Mouse (Mus musculus) limb, embryonic 11.5 days (tissue): ENCODE measurements around the gene Ebf4. TPM values are rescaled to one million over a fixed set of nuclear protein-coding genes. Genes with fewer than 3 reads are reported as not detected.

Experiments
- ATAC-seq: fragments of 200-750 bp; cut with Nextera tagmentation; 2 replicates; pipeline ENCODE4 v1.8.0; 2017; ENCODE audit warnings: low read depth; ENCODE audit not compliant: insufficient number of reproducible peaks, low FRiP score, low TSS enrichment
- DNase-seq: peaks from one replicate; pipeline ENCODE4 v3.0.0-alpha.2; 2015; ENCODE audit warnings: low spot score
- H3K27ac ChIP-seq: fragments of 300-500 bp; sonication (generic); replicated peaks from 2 replicates; pipeline ENCODE4 v1.5.1; 2014; ENCODE audit warnings: low read depth, mild to moderate bottlenecking, low read length
- H3K27me3 ChIP-seq: fragments of 300-500 bp; sonication (generic); 2 replicates; pipeline ENCODE4 v1.6.1; 2014; ENCODE audit warnings: mild to moderate bottlenecking, low read length, mixed read lengths; ENCODE audit not compliant: control insufficient read depth, insufficient read depth
- H3K36me3 ChIP-seq: fragments of 300-500 bp; sonication (generic); 2 replicates; pipeline ENCODE4 v1.6.1; 2014; ENCODE audit warnings: mild to moderate bottlenecking, low read length, moderate library complexity, mixed read lengths; ENCODE audit not compliant: control insufficient read depth, insufficient read depth
- H3K4me1 ChIP-seq: fragments of 300-500 bp; sonication (generic); 2 replicates; pipeline ENCODE4 v1.6.1; 2014; ENCODE audit warnings: low read length, mixed read lengths; ENCODE audit not compliant: control insufficient read depth, insufficient read depth
- H3K4me2 ChIP-seq: fragments of 300-500 bp; sonication (generic); 2 replicates; pipeline ENCODE4 v1.6.1; 2014; ENCODE audit warnings: low read depth, mild to moderate bottlenecking, moderate library complexity; ENCODE audit not compliant: severe bottlenecking
- H3K4me3 ChIP-seq: fragments of 300-500 bp; sonication (generic); 2 replicates; pipeline ENCODE4 v1.5.1; 2014; ENCODE audit warnings: low read depth, low read length
- H3K9ac ChIP-seq: fragments of 300-500 bp; sonication (generic); 2 replicates; pipeline ENCODE4 v1.6.1; 2014; ENCODE audit warnings: mild to moderate bottlenecking, low read length
- H3K9me3 ChIP-seq: fragments of 300-500 bp; sonication (generic); 2 replicates; pipeline ENCODE4 v1.6.1; 2016; ENCODE audit warnings: low read length; ENCODE audit not compliant: control insufficient read depth
- WGBS: fragments of 180-500 bp; shearing (Covaris S2); extraction: QIAGEN DNeasy Blood & Tissue Kit; methylation state at CpG from one replicate; pipeline ENCODE4 v1.1.7; 2014; 5-methylcytosine and 5-hydroxymethylcytosine counted together
- polyA plus RNA-seq: library from polyadenylated mRNA; unstranded; fragments of >200 nt; fragmentation: Nextera tagmentation; extraction: Ambion mirVana; gene quantifications from 2 replicates; pipeline ENCODE4 v1.2.1, GENCODE M21; 2014

The Ebf4 gene
- polyA plus RNA-seq, 1 experiment from 2014 or later, result 1.8 TPM

- Histone ChIP-seq H3K9ac (no peak overlapping the region), H3K4me3 (no peak overlapping the region), H3K36me3 (no peaks in the 10 kb centered on the region), H3K4me2 (no peak overlapping the region), H3K9me3 (no peaks in the 10 kb centered on the region), H3K4me1 (no peaks in the 10 kb centered on the region), H3K27me3 (no peaks in the 10 kb centered on the region), H3K27ac (no peak overlapping the region)
- WGBS, result 37% methylated on average over 3 of the region's 3 CpGs
- DNase-seq (no peak), ATAC-seq (no peak)
Measured at GRCm38 (mm10) chr2:130383205-130383604, 88.2 kb downstream of the Ebf4 start.

DNA sequence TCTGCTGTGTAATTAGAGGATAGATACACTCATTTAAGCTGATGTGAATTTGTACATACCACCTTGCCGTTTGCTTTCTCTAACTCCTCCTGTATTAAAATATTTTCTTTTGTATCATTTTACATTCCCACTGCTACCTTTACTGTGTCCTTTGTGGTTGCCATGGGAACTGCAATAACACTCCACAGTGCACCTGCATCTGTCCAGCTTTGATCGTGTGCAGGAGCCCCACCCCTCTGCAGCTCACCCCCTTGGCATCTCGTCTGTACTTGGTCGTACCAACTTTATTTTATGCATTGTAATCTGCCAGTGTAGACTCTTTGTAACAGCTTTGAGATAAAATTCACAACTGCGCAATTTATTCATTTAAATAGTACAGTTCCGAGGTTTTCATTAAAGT, 88.9 kb downstream of the Ebf4 start:
- no peak overlapping the region for H3K9ac ChIP-seq
- no peaks in the 10 kb centered on the region for H3K27me3 ChIP-seq
- no peaks in the 10 kb centered on the region for H3K36me3 ChIP-seq
- ATAC-seq (no peak), DNase-seq (no peak)
- H3K4me2 ChIP-seq, result no peak overlapping the region
- no peaks in the 10 kb centered on the region for H3K4me1 ChIP-seq
- no peak overlapping the region for H3K4me3 ChIP-seq
- H3K27ac ChIP-seq, result no peak overlapping the region
- 81% methylated on average over 6 of the region's 6 CpGs for WGBS
- H3K9me3 ChIP-seq, result no peaks in the 10 kb centered on the region

DNA sequence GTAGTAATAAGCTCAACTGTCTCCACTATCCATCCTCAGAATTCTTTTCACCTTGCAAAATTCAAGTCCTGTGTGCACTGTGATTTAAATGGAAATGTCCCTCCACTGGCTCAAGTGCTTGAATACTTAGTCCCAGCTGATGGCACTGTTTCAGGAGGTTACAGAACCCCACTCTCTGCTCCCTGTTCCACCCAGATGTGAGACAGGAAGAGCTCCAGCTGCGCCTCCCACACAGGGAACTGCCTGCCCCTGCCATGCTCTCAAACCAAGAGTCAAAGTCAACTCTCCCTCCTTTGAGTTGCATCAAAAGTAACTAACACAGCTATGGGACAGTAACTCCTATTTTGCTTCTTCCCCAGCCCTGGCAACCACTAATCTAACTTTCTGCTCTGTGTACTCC, 91.2 kb downstream of the Ebf4 start:
- Histone ChIP-seq H3K27ac (no peak overlapping the region), H3K36me3 (peaks cover 2% of the 10 kb centered on the region; the same call in 1 of the 2 replicates), H3K9ac (no peak overlapping the region), H3K4me2 (no peak overlapping the region), H3K4me3 (no peak overlapping the region), H3K27me3 (no peaks in the 10 kb centered on the region), H3K4me1 (no peaks in the 10 kb centered on the region), H3K9me3 (no peaks in the 10 kb centered on the region)
- WGBS, result 57% methylated on average over 1 of the region's 1 CpGs
- DNase-seq (no peak), ATAC-seq (no peak)

DNA sequence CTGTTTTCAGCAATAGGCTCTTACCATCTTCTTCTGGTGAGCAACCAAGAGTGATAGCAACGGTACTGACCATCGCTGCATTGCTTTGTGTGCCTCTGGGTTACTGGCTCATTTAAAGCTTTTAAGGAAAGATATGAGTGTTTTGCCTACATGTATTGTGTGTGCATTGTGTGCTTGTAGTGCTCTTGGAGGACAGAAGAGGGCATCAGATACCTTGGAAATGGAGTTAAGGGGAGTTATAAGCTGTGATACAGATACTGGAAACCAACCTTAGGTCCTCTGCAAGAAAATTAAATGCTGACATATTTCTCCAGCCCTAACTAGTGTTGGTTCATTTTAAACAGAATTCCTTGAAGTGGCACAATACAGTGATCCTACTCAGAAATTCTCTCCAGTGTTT, 93.8 kb downstream of the Ebf4 start:
- H3K9me3 ChIP-seq, result no peaks in the 10 kb centered on the region
- peaks cover 6% of the 10 kb centered on the region; the same call in 1 of the 2 replicates for H3K36me3 ChIP-seq
- ATAC-seq (no peak), DNase-seq (no peak)
- no peak overlapping the region for H3K4me2 ChIP-seq
- no peak overlapping the region for H3K27ac ChIP-seq
- no peaks in the 10 kb centered on the region for H3K4me1 ChIP-seq
- 77% methylated on average over 2 of the region's 2 CpGs for WGBS
- no peak overlapping the region for H3K9ac ChIP-seq
- no peaks in the 10 kb centered on the region for H3K27me3 ChIP-seq
- no peak overlapping the region for H3K4me3 ChIP-seq

GRCm38 (mm10) chr2:130390993-130391625, 96.1 kb downstream of the Ebf4 start:
- ATAC-seq (no peak), DNase-seq (no peak)
- WGBS, result 84% methylated on average over 11 of the region's 11 CpGs
- no peak overlapping the region for H3K9ac ChIP-seq
- no peaks in the 10 kb centered on the region; the same call in 1 of the 2 replicates for H3K4me1 ChIP-seq
- H3K9me3 ChIP-seq, result no peaks in the 10 kb centered on the region
- no peak overlapping the region for H3K27ac ChIP-seq
- no peak overlapping the region for H3K4me2 ChIP-seq
- H3K27me3 ChIP-seq, result no peaks in the 10 kb centered on the region
- no peak overlapping the region for H3K4me3 ChIP-seq
- peaks cover 10% of the 10 kb centered on the region; the same call in 1 of the 2 replicates for H3K36me3 ChIP-seq

DNA sequence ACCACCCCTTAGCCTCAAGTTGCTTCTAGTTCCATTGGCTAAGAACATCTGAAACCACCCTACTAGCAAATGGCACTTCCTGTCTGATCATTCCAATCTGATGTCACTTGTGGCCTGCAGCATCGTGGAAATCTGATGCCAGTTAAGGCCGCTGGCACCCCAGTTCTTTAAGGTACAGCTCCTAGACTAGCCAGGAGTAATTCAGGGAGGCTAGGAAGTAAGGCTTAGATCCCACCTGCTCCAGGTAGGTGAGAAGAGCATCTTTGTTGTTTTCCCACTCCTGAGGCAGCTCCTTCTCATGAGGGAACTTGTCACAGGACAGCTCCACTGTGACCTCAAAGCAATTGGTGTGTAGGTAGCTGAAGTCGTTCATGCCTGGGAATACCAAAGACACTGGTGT, 97.9 kb downstream of the Ebf4 start:
- Histone ChIP-seq H3K36me3 (peaks cover 10% of the 10 kb centered on the region; the same call in 1 of the 2 replicates), H3K4me1 (peaks cover 5% of the 10 kb centered on the region; the same call in 1 of the 2 replicates), H3K27ac (no peak overlapping the region)

DNA sequence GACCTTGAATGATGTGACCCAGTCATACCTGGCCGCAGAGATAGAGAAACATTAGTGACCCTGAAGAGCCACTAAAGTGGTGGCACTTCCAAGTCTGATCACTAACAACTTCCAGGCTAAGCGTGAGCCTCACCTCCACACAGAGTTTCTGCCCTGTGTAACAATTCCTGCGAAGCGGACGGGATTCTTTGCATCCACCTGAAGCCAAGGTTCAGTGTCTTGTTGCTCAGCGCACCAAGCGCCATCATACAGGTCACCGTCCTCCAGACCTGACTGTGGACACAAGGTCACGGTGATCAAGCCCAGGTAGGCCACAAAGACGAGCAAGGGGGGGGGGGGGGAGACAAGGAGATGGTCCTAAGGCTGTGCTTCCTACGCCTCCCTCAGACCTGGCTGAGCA, 100.7 kb downstream of the Ebf4 start:
- H3K27me3 ChIP-seq, result no peaks in the 10 kb centered on the region
- no peak overlapping the region for H3K4me2 ChIP-seq
- peaks cover 10% of the 10 kb centered on the region; the same call in 1 of the 2 replicates for H3K36me3 ChIP-seq
- H3K9ac ChIP-seq, result no peak overlapping the region
- H3K27ac ChIP-seq, result no peak overlapping the region
- 90% methylated on average over 11 of the region's 11 CpGs for WGBS
- H3K4me1 ChIP-seq, result peaks cover 5% of the 10 kb centered on the region; the same call in 1 of the 2 replicates
- DNase-seq, result no peak
- no peak for ATAC-seq
- H3K4me3 ChIP-seq, result no peak overlapping the region
- no peaks in the 10 kb centered on the region for H3K9me3 ChIP-seq

More for the DNA sequence above, 97.9 kb downstream of the Ebf4 start:
- no peak for DNase-seq
- Histone ChIP-seq H3K4me3 (no peak overlapping the region), H3K9me3 (no peaks in the 10 kb centered on the region), H3K4me2 (no peak overlapping the region), H3K27me3 (no peaks in the 10 kb centered on the region), H3K9ac (no peak overlapping the region)
- ATAC-seq, result no peak
- WGBS, result 74% methylated on average over 3 of the region's 3 CpGs

- Histone ChIP-seq H3K4me3 (peak within 1 kb of the TSS; percentile 69), H3K36me3 (peaks cover 8% of the 10 kb centered on the region; the same call in 1 of the 2 replicates), H3K4me2 (peak within 1 kb of the TSS; percentile 65), H3K9ac (peak within 1 kb of the TSS; percentile 80), H3K27me3 (no peaks in the 10 kb centered on the region), H3K9me3 (no peaks in the 10 kb centered on the region), H3K4me1 (peaks cover 5% of the 10 kb centered on the region; the same call in 1 of the 2 replicates), H3K27ac (peak within 1 kb of the TSS; percentile 80)
- peak; percentile 86 for DNase-seq
- WGBS, result under 1% methylated on average over 42 of the region's 53 CpGs
- peak; percentile 88 for ATAC-seq
Measured at GRCm38 (mm10) chr2:130397186-130397985, 102.4 kb downstream of the Ebf4 start, which contains the start of gene Cpxm1. Gene Cpxm1 (minus strand): TSS chr2:130397574.
